Mouse (Mus musculus) mesoderm, embryonic 11.5 days (tissue): Measurements from ENCODE around the gene Btbd7.

Experiments used
- DNase-seq: peaks from one replicate; pipeline ENCODE4 v3.0.0-alpha.2; 2012; ENCODE audit warnings: low read depth, low spot score

Btbd7 gene

GRCm38 (mm10) chr12:102782841-102783240 is 95.4 kb downstream of the Btbd7 start:
- DNase-seq, result no peak

- DNase-seq, result no peak
Measured at GRCm38 (mm10) chr12:102779452-102779851, 98.8 kb downstream of the Btbd7 start.

- DNase-seq, result no peak
Measured at GRCm38 (mm10) chr12:102778151-102778550, 100.1 kb downstream of the Btbd7 start.

GRCm38 (mm10) chr12:102776035-102776434 is 102.2 kb downstream of the Btbd7 start:
- no peak for DNase-seq

DNA sequence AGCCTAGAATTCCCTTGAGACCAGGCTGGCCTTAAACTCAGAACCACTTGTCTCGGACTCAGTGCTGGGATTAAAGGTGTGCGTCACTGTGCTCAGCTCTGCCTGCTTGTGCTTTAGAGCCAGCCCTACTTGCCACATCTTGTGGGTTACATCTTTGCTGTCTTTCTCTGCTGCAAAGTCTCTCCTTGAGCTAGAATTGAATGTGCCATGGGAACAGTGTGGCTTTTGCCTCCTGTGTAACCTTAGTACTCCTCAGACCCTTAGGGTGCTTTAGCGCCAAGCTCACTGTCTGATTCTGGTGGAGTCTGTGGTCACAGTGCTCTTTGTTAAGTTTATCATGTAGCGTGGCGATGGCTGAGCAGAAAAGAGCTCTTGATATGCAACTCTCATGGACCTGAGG is 105.6 kb downstream of the Btbd7 start:
- no peak for DNase-seq

- DNase-seq, result no peak
Measured at GRCm38 (mm10) chr12:102771601-102772000, 106.7 kb downstream of the Btbd7 start.

DNA sequence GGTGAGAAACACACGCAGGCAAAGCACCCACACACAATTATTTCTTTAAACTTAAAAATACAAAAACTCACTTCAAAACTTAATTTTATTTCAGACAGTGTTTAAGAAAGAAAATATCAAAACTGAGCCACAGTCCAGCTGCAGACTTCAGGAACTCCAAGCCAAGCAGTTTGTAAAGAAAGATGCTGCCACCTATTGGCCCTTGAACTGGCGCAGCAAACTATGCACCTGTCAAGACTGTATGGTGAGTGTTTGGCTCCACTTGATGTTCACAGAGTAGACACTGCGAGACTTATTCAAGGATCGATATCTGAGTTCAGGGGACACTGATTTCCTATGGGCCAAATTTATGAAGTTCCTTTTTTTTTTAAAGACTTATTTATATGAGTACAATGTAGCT is 109.3 kb downstream of the Btbd7 start:
- DNase-seq, result no peak

DNA sequence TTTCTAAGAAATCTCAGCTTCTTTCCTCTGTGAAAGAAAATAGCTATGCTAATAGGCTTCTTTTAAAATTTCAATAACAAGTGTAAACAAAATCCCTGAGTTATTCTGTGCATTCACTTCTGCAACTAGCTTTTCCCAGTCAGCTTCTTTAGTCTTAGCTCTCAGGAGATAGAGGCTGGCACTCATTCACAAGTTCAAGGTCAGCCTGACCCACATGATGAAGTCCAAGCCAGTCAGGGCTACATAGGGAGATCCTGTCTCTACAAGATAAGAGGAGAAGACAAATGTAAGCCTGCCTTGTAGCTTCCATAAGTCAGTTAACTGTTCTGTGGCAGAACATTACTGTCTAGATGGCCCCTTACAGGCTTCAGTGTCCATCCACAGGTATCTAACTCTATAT is 114.6 kb downstream of the Btbd7 start:
- DNase-seq, result no peak

DNA sequence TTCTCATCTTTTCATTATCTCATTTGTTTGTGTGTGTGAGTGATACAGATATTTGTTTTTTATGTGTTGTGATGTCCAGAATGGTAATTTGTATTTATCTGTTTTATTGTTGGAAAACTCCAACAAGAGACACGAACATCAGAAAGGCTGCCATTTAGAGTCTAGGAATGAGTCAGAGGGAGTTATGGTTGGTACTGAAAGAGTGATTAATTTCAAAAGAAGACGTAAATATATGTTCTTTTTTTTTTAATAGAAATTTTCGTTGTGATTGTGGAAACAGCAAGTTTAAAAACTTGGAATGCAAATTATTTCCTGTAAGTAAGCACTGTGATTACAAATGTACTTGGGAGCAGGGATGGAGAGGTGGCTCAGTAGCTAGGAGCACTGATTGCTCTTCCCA is 116.6 kb downstream of the Btbd7 start:
- DNase-seq, result no peak

DNA sequence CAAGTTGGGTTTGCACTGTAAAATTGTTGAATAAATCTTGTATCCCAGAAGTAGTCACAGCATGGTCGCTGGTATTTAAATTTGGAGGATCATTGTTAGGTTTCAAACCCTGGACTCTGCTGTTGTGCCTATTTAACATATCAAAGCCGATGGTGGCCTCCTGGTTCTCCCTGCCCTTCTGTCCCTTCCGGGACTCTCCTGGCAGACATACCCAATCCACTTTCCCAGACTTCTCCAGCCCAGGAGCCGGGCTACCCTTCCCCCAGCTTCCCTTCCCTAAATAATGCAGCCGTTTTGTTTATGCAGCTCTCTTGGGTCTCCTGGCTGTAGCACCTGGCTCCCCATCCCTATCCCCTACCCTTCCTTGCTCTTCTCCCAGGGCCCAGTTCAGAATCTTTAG is 119.3 kb downstream of the Btbd7 start:
- no peak for DNase-seq

GRCm38 (mm10) chr12:102758403-102758756 is 119.9 kb downstream of the Btbd7 start, which contains the start of gene Gm20604:
Gene Gm20604, minus strand, starts transcription at chr12:102758672.
- no peak for DNase-seq

DNA sequence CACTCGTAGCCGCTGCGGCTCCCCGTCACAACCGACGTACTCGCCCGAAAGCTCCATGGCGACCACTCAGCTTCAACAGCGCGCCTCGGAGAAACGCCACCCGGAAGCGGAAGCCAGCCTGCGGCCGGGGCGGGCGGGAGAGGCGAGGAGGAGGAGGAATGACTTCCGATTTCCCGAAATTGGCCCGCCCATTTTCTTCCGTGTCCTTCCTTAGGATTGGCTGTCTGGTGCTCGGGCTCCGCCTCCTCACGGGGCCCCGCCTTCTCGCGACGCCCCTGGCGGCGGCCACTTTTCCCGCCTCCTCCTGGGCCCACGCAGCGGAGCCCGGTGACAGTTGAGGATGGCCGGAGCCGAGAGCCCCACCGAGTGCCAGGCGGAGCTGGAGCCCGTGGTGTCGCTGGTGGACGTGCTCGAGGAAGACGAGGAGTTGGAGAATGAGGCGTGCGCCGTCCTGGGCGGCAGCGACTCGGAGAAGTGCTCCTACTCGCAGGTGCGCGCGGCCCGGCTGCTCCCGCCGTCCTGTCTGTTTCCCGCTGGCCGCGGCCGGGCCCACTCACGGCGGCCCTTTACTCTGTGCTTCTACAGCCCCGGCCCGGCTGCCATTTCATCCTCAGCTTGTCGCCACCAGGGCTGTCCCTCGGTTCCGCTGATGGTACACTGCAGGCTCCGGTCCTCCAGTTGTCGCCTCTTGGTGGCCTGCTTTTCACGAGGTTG is 120.4 kb downstream of the Btbd7 start, which contains the start of the genes Gm28051, Gon7 and Ubr7:
Gm28051 (minus strand) TSS at position 77 of the 714 bp plus-strand sequence.
Gon7 (minus strand) TSS at position 115 of the 714 bp plus-strand sequence.
Ubr7 (plus strand) TSS at position 279 of the 714 bp plus-strand sequence.
- DNase-seq, result peak; percentile 98

DNA sequence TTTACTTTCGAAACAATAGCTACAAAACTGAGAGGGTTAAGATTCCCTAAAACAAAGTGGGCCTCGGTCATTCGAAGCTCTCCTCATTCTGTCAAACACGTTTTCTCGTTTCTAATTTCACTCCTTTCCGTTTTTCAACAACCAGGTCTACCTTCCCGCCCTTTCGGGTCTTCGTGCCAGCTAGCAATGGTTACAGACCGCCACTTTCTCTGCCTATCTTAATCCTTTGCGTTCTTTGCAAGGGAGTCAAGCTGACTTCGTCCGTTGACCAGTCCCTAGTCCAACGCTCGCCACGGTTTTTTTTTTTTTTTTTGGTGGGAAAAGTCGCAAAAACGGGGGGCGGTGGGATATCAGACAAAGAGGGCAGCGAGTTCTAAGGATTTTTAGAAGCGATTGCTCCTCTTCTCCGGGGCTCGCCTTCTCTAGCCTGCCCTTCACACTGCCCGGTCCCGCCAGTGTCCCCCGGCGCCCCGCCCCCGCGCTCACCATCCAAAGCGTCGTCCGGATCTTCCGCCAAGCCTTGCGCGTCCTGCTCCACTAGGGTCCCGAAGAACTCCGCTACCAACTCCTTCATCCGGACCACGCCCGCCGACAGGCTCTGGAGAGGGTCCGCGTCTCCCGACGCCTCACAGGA is 121.1 kb downstream of the Btbd7 start:
- DNase-seq, result no peak

- DNase-seq, result no peak
Measured at GRCm38 (mm10) chr12:102756304-102756703, 122.0 kb downstream of the Btbd7 start.

GRCm38 (mm10) chr12:102748256-102748655 is 130.0 kb downstream of the Btbd7 start:
- DNase-seq, result no peak

DNA sequence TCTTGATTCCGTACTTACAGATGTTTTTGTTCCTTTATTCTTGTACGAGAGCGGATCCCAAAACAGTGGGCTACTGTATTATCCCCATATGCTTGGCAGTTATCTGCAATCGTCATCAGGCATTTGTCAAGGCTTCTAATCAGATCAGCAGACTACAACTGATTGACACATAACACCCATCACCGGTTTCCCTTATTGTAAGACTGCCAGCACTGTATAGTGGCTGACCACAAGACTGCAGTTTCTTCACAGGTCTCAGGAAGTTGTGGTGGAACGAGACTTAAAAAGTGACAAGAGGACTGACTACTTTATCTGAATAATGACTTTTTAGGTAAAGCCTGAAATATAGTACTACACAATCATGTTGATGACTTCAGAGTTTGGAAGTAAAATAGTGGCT is 133.4 kb downstream of the Btbd7 start:
- DNase-seq, result no peak

GRCm38 (mm10) chr12:102743589-102744574 is 134.4 kb downstream of the Btbd7 start, which contains the start of the genes Moap1 and Tmem251:
Gene Moap1, minus strand, starts transcription at chr12:102743661.
Gene Tmem251, plus strand, starts transcription at chr12:102743762.
- DNase-seq, result peak; percentile 91

- no peak for DNase-seq
Measured at GRCm38 (mm10) chr12:102743036-102743588, 135.2 kb downstream of the Btbd7 start.

GRCm38 (mm10) chr12:102742056-102742455 is 136.2 kb downstream of the Btbd7 start:
- no peak for DNase-seq

DNA sequence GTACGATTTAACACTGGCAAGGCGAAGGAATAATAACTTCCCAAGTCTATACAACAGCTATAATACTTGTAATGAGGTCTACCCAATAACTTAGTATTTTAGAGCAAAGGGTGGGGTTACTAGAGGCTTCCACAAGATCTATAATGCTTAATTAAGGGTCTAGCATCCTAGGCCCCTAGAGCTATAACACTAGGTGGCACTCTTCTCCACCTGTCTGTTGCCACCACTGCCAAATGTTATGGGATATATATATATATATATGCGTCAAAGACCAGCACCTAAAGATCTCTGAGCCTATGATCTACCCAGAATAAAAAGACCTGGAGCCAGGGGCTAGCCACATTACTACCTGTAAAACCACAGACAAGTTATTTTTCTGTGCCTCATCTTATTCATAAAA is 138.0 kb downstream of the Btbd7 start:
- no peak for DNase-seq

- DNase-seq, result no peak
Measured at GRCm38 (mm10) chr12:102739096-102739495, 139.2 kb downstream of the Btbd7 start.
